Mouse (Mus musculus) thymus, adult 2 months (tissue): ENCODE results near the gene Bmpr1a. TPM values are rescaled to one million over a fixed set of nuclear protein-coding genes. Genes with fewer than 3 reads are reported as not detected.
"Not testable (repeated sequence)": the region's sequence is repeated elsewhere in the genome, so short reads cannot be mapped to it uniquely, and the experiment has no call there.

Source experiments
- DNase-seq: peaks from one replicate; pipeline ENCODE4 v3.0.0; 2021
- H3K27ac ChIP-seq: fragments of 200-500 bp; 2 replicates; pipeline ENCODE4 v1.5.1; 2012; ENCODE audit warnings: low read length, control low read depth; ENCODE audit not compliant: control insufficient read depth, insufficient read depth
- H3K27me3 ChIP-seq: fragments of 200-500 bp; 2 replicates; pipeline ENCODE4 v1.6.1; 2012; ENCODE audit warnings: mild to moderate bottlenecking, low read length, moderate library complexity, mixed read lengths; ENCODE audit not compliant: control insufficient read depth, insufficient read depth
- H3K36me3 ChIP-seq: fragments of 200-500 bp; 2 replicates; pipeline ENCODE4 v1.6.1; 2012; ENCODE audit warnings: mild to moderate bottlenecking, low read length, moderate library complexity; ENCODE audit not compliant: control insufficient read depth, insufficient read depth
- H3K4me1 ChIP-seq: fragments of 200-500 bp; replicated peaks from 2 replicates; pipeline ENCODE4 v1.6.1; 2012; ENCODE audit warnings: low read length; ENCODE audit not compliant: control insufficient read depth, insufficient read depth
- H3K4me3 ChIP-seq: fragments of 200-500 bp; 2 replicates; pipeline ENCODE4 v1.5.1; 2012; ENCODE audit warnings: mild to moderate bottlenecking, low read length, control low read depth, moderate library complexity; ENCODE audit not compliant: control insufficient read depth, insufficient read depth
- CTCF ChIP-seq: fragments of 200-500 bp; IDR thresholded peaks from 2 replicates; pipeline ENCODE4 v1.5.1; 2012; ENCODE audit warnings: mild to moderate bottlenecking, control low read depth, low read length, moderate library complexity, borderline replicate concordance; ENCODE audit not compliant: control insufficient read depth, poor library complexity, insufficient read depth; ENCODE audit errors: extremely low read depth
- POLR2A ChIP-seq: fragments of 200-500 bp; IDR thresholded peaks from 2 replicates; pipeline ENCODE4 v1.6.1; 2012; ENCODE audit warnings: mild to moderate bottlenecking, low read length, control low read depth, moderate library complexity; ENCODE audit not compliant: control insufficient read depth, poor library complexity, insufficient read depth; ENCODE audit errors: extremely low read depth
- WGBS: fragments of 180-500 bp; shearing (Covaris S2); methylation state at CpG from one replicate; pipeline ENCODE4 v1.1.7; 2018; 5-methylcytosine and 5-hydroxymethylcytosine counted together
- polyA plus RNA-seq: library from polyadenylated mRNA; depleted of rRNA; stranded (reverse); fragments of >200 nt; gene quantifications from 2 replicates; pipeline ENCODE4 v1.2.3, GENCODE M21; 2012; rRNA removed

Gene Bmpr1a
- polyA plus RNA-seq, 1 experiment: 3.1 TPM

- TF ChIP-seq POLR2A: no peak
- no peak for TF ChIP-seq CTCF
- Histone ChIP-seq H3K27me3 (no peaks in the 10 kb centered on the region), H3K4me1 (no peaks in the 10 kb centered on the region), H3K4me3 (no peak overlapping the region), H3K36me3 (no peaks in the 10 kb centered on the region), H3K27ac (no peak overlapping the region)
- no peak for DNase-seq
- 89% methylated on average over 2 of the region's 2 CpGs for WGBS
Measured at GRCm38 (mm10) chr14:34365147-34365507, 138.0 kb downstream of the Bmpr1a start.

GRCm38 (mm10) chr14:34364254-34365146 is 138.6 kb downstream of the Bmpr1a start:
- DNase-seq, H3K27me3 ChIP-seq, H3K4me3 ChIP-seq, H3K27ac ChIP-seq, H3K36me3 ChIP-seq, H3K4me1 ChIP-seq: not testable (repeated sequence)
- WGBS: 88% methylated on average over 15 of the region's 15 CpGs

- no peak overlapping the region for H3K4me3 ChIP-seq
- H3K27ac ChIP-seq: no peak overlapping the region
- H3K36me3 ChIP-seq: no peaks in the 10 kb centered on the region
- 18% methylated on average over 32 of the region's 32 CpGs for WGBS
- H3K27me3 ChIP-seq: no peaks in the 10 kb centered on the region
- DNase-seq: peak; percentile 15
- TF ChIP-seq POLR2A: no peak
- TF ChIP-seq CTCF: no peak
- H3K4me1 ChIP-seq: no peaks in the 10 kb centered on the region
Measured at GRCm38 (mm10) chr14:34363490-34364253, 139.5 kb downstream of the Bmpr1a start.

GRCm38 (mm10) chr14:34362726-34363445 is 140.3 kb downstream of the Bmpr1a start:
- Histone ChIP-seq H3K27ac (no peak overlapping the region), H3K4me3 (no peak overlapping the region), H3K27me3 (no peaks in the 10 kb centered on the region), H3K4me1 (no peaks in the 10 kb centered on the region), H3K36me3 (no peaks in the 10 kb centered on the region)
- TF ChIP-seq CTCF (no peak), POLR2A (no peak)
- WGBS: 55% methylated on average over 18 of the region's 18 CpGs
- DNase-seq: peak; percentile 22

GRCm38 (mm10) chr14:34362135-34362534 is 141.0 kb downstream of the Bmpr1a start:
- Histone ChIP-seq H3K4me3 (no peak overlapping the region), H3K36me3 (no peaks in the 10 kb centered on the region), H3K27me3 (no peaks in the 10 kb centered on the region), H3K4me1 (no peaks in the 10 kb centered on the region), H3K27ac (no peak overlapping the region)
- no peak for TF ChIP-seq CTCF
- TF ChIP-seq POLR2A: no peak
- DNase-seq: no peak
- WGBS: 70% methylated on average over 4 of the region's 4 CpGs

Other genes starting within 250 kb of the Bmpr1a start
- gene Shld2, start 192.8 kb downstream of the Bmpr1a start, polyA plus RNA-seq: 2.8 and 4.2 TPM in 2 replicates
- 51.8 and 66.1 TPM in 2 replicates for gene Glud1, start 192.6 kb downstream of the Bmpr1a start, polyA plus RNA-seq
- 1.8 and 2.2 TPM in 2 replicates for gene Fam25c, start 147.9 kb downstream of the Bmpr1a start, polyA plus RNA-seq
- 5.2 and 10.2 TPM in 2 replicates for gene Sncg, start 128.6 kb downstream of the Bmpr1a start, polyA plus RNA-seq
- 3.9 and 4.0 TPM in 2 replicates for gene Mmrn2, start 127.9 kb downstream of the Bmpr1a start, polyA plus RNA-seq
- gene 9230112D13Rik, start 19.5 kb upstream of the Bmpr1a start, polyA plus RNA-seq: not detected in 2 replicates
- gene Ldb3, start 85.3 kb upstream of the Bmpr1a start, polyA plus RNA-seq: 6.6 and 63.0 TPM in 2 replicates
- 0.22 and 1.1 TPM in 2 replicates for gene Opn4, start 96.8 kb upstream of the Bmpr1a start, polyA plus RNA-seq
- gene Wapl, start 170.6 kb upstream of the Bmpr1a start, polyA plus RNA-seq: 28.4 and 37.9 TPM in 2 replicates